Mouse (Mus musculus): ENCODE data around the gene Ddah1.

GRCm38 (mm10) chr3:145852800-145853199 is 94.3 kb downstream of the Ddah1 start:
- no peak for TF ChIP-seq CHD2 (IDR thresholded peaks at IDR 0.05; ENCODE audit: low read depth, low read length)
- no peak for TF ChIP-seq ZC3H11A (IDR thresholded peaks at IDR 0.05; ENCODE audit: borderline replicate concordance, low read depth, low read length)
- no peak for TF ChIP-seq HCFC1 (IDR thresholded peaks at IDR 0.05; ENCODE audit: borderline replicate concordance, insufficient read depth, low read length)
- no peak for TF ChIP-seq MAFK (IDR thresholded peaks at IDR 0.05; ENCODE audit: insufficient read depth, low read depth, low read length)

Data from ES-E14 (cell line).